Mouse (Mus musculus): ENCODE results near the gene Ptger1.

Ptger1 gene

GRCm38 (mm10) chr8:83697374-83698220 lies 31.1 kb downstream of the Ptger1 start:
- DNase-seq (ENCODE audit: low read depth) = no peak

DNA sequence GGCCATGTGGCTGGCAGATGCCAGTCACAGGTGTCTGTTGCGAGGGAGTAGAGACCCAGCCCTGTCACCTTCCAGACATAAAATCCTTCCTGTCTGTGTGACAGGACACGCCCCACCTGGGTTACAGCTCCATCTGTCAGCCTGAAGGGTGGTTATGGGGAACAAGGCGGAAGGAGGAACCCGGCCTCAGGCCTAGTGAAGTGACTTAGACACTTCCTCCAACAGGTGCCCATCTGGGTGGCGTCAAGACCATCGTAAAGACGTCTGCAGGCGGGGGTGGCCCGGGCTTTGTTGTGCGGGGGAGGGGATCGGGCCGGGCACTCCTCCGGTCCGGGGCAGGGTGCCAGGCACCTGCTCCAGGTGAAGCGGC lies 31.8 kb downstream of the Ptger1 start:
- DNase-seq (ENCODE audit: low read depth) = peak; percentile 63

DNA sequence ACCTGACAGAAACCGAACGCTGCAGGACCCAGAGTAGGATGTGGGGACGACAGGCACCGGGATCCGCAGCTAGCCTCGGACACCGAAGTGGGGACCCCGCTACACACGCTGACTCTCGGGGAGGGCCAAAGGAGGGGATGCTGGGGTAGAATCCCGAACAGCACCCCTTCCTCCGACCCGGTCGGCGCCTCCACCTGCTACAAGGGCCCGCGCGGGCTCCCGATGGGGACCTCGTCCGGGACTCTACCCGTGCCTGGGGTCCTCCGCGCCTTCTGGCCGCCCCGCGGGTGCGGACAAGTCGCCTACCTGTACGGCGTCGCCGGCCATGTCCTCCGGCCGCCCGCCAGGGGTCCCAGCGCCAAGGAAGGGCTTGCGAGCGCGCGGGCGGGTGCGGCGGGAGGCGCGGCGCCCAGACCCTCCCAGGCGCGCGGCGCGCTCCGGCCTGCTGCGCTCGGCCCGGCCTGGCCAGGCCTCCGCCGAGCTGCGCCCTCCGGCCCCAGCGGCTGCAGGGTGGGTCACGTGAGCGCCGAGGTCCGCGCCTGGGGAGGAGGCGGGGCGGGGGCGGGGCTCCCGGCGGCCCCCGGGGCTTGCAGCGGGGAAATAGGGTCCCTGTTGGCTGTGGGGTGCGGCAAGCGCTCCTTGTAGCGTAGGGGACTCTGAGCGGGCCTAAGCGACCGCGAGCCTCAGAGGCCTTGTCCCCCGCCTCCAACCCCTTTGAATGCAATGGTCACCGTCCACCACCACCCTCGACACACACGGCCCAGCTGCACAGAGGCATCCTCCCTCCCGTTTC lies 32.4 kb downstream of the Ptger1 start, which contains the start of gene Pkn1:
Gene Pkn1, minus strand, starts transcription at position 519 of the 793 bp plus-strand sequence.
- no peak for DNase-seq (ENCODE audit: low read depth)

DNA sequence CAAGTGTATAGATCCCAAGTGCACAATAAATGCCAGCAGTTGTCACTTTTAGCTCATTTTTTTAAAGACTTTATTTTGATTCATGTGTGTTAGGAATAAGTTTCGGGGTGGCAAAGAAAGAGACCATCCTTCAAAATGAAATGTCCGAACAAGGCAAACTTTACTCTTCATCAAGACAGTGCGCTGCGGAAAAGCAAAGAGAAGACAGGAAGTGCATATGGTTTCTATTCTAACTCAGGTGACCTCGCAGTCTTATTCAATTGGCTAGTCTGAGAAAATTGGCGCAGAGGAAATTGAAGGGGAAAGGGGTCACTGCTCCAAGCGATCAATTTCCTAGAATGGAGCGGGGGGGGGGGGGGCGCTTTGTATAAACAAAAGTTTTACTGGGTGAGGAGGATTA lies 33.1 kb downstream of the Ptger1 start:
- DNase-seq (ENCODE audit: low read depth) = no peak

- DNase-seq (ENCODE audit: low read depth) = no peak
These were observed 34.1 kb downstream of the Ptger1 start for GRCm38 (mm10) chr8:83700423-83701085.

- DNase-seq (ENCODE audit: low read depth) = no peak
These were observed 36.9 kb downstream of the Ptger1 start for GRCm38 (mm10) chr8:83703426-83703825.

GRCm38 (mm10) chr8:83706411-83706810 lies 39.9 kb downstream of the Ptger1 start:
- no peak for DNase-seq (ENCODE audit: low read depth)

- DNase-seq (ENCODE audit: low read depth) = no peak
These were observed 41.1 kb downstream of the Ptger1 start for GRCm38 (mm10) chr8:83707554-83707953.

- no peak for DNase-seq (ENCODE audit: low read depth)
These were observed 48.2 kb downstream of the Ptger1 start for GRCm38 (mm10) chr8:83714676-83715030.

- DNase-seq (ENCODE audit: low read depth) = peak; percentile 98
These were observed 48.7 kb downstream of the Ptger1 start, which contains the start of gene Ddx39 for GRCm38 (mm10) chr8:83715031-83715690. TSS of gene Ddx39 (plus strand) at chr8:83715177.

- DNase-seq (ENCODE audit: low read depth) = no peak
These were observed 49.3 kb downstream of the Ptger1 start for GRCm38 (mm10) chr8:83715771-83716170.

DNA sequence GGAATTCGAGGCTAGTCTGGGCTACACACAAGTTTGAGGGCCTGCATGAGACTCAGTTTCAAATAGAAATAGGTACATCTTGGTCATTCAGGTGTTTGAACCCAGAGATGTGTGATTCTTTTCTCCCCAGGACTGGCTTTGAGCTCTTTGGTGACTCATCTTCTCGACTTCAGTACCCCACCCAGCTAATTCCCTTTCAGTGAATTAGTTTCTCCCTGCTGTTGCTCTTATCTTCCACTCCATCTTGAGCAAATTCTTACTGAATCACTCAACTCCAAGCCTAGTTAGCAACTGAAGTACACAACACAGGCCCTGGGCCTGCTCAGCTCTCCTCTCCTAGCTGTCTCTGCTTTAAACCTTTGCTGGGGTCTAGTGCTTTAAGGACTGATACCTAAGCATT lies 50.1 kb downstream of the Ptger1 start:
- DNase-seq (ENCODE audit: low read depth) = no peak

DNA sequence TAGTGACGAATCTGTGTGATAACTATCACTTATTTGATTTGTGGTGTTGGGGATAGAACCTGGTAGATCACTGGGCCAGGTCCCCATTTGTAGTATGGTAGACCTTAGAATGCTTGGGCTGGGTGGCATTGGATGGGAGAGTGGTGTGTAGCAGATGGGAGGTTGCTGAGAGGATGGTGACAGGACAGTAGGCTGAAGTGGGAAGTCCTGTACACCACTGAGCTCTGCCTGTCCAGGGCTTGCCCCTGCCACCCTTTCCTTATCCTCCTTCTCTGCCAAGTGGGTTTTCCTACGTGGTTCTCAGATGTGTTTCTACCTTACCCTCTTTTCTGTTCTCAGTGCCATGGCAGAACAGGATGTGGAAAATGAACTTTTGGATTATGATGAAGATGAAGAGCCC lies 52.6 kb downstream of the Ptger1 start:
- DNase-seq (ENCODE audit: low read depth) = no peak

GRCm38 (mm10) chr8:83719693-83720092 lies 53.2 kb downstream of the Ptger1 start:
- DNase-seq (ENCODE audit: low read depth) = no peak

DNA sequence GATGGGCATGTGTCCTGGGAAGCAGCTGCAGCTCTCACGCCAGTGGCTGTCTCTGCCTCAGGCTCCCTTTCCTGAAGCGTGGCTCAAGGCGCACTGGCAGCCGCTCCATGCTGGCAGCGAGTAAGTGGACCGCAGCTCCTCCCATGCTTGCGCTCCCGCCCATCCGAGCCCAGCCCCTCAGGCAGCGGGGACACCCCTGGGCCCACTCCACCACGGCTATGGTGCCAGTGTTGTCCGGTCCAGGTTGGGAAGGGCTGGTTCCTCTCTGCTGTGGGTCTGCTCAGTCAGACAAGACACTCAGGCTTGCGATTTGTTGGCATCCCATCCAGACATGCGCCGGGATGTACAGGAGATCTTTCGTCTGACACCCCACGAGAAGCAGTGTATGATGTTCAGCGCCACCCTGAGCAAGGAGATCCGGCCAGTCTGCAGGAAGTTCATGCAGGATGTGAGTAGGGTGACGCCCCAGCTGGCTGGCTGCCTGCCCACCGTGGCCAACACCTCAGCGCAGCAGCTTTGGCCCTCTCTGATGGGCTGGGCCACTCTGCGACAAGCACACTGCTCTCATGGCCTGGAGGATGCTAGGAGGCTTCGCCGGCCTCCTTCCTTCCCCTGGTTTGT lies 55.0 kb downstream of the Ptger1 start:
- DNase-seq (ENCODE audit: low read depth) = no peak
